Mouse (Mus musculus) lung, embryonic 15.5 days (tissue): ENCODE data around the gene Ppm1d. TPM values are rescaled to one million over a fixed set of nuclear protein-coding genes. Genes with fewer than 3 reads are reported as not detected.

Source experiments
- ATAC-seq: fragments of 200-750 bp; cut with Nextera tagmentation; 2 replicates; pipeline ENCODE4 v1.8.0; 2017; ENCODE audit warnings: moderate number of reproducible peaks, borderline replicate concordance; ENCODE audit not compliant: low FRiP score, low TSS enrichment; ENCODE audit errors: extremely low read depth
- H3K27ac ChIP-seq: fragments of 300-500 bp; sonication (generic); 2 replicates; pipeline ENCODE4 v1.5.1; 2015; ENCODE audit warnings: moderate library complexity, mild to moderate bottlenecking, inconsistent platforms
- H3K27me3 ChIP-seq: fragments of 300-500 bp; sonication (generic); 2 replicates; pipeline ENCODE4 v1.6.1; 2015; ENCODE audit warnings: inconsistent platforms
- H3K36me3 ChIP-seq: fragments of 300-500 bp; sonication (generic); 2 replicates; pipeline ENCODE4 v1.6.1; 2015; ENCODE audit warnings: inconsistent platforms
- H3K4me1 ChIP-seq: fragments of 300-500 bp; sonication (generic); 2 replicates; pipeline ENCODE4 v1.6.1; 2015; ENCODE audit warnings: inconsistent platforms
- H3K4me2 ChIP-seq: fragments of 300-500 bp; sonication (generic); 2 replicates; pipeline ENCODE4 v1.6.1; 2015; ENCODE audit warnings: inconsistent platforms, mild to moderate bottlenecking, moderate library complexity
- H3K4me3 ChIP-seq: fragments of 300-500 bp; sonication (generic); 2 replicates; pipeline ENCODE4 v1.5.1; 2015; ENCODE audit warnings: mild to moderate bottlenecking, inconsistent platforms
- H3K9ac ChIP-seq: fragments of 300-500 bp; sonication (generic); 2 replicates; pipeline ENCODE4 v1.6.1; 2015; ENCODE audit warnings: inconsistent platforms
- H3K9me3 ChIP-seq: fragments of 300-500 bp; sonication (generic); 2 replicates; pipeline ENCODE4 v1.6.1; 2016; ENCODE audit warnings: inconsistent platforms
- WGBS: fragments of 180-500 bp; shearing (Covaris S2); methylation state at CpG from one replicate; pipeline ENCODE4 v1.1.7; 2015; 5-methylcytosine and 5-hydroxymethylcytosine counted together
- polyA plus RNA-seq: library from polyadenylated mRNA; unstranded; fragments of >200 nt; fragmentation: Nextera tagmentation; extraction: Ambion mirVana; gene quantifications from 2 replicates; pipeline ENCODE4 v1.2.1, GENCODE M21; 2015

The Ppm1d gene
- polyA plus RNA-seq: 19.4 and 19.8 TPM in 2 replicates

- H3K4me3 ChIP-seq: peak within 1 kb of the TSS; percentile 78
- no peaks in the 10 kb centered on the region for H3K36me3 ChIP-seq
- WGBS: under 1% methylated on average over 77 of the region's 78 CpGs
- no peaks in the 10 kb centered on the region for H3K27me3 ChIP-seq
- H3K27ac ChIP-seq: peak within 1 kb of the TSS; percentile 92
- peaks cover 8% of the 10 kb centered on the region for H3K4me1 ChIP-seq
- peak within 1 kb of the TSS; percentile 82 for H3K4me2 ChIP-seq
- H3K9me3 ChIP-seq: no peaks in the 10 kb centered on the region
- ATAC-seq: peak; percentile 93
- H3K9ac ChIP-seq: peak within 1 kb of the TSS; percentile 87
Observed at GRCm38 (mm10) chr11:85310713-85311574, at the start of gene Ppm1d. Ppm1d (plus strand) TSS chr11:85311244.

DNA sequence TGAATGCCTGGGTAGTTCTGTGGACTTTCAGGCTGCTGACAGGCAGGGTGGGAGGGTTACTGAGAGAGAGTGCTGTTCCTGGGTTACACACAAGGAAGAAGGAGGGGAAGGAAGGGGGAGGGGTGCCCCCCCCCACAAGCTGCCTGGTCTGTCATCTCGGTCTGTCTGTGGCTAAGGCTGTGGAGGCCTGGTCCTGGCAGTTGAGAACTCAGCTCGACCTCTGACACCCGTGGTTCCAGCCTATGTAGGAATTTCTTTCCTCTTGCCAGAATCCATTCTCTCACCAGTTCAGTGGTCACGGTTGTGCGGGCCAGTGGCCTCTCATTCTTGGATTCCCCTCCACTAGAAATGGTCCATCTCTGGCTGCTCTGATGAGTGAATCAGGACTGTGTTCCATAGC is 46.4 kb upstream of the Ppm1d start:
- ATAC-seq: no peak
- no peak overlapping the region for H3K4me3 ChIP-seq
- H3K9me3 ChIP-seq: no peaks in the 10 kb centered on the region
- WGBS: 64% methylated on average over 5 of the region's 5 CpGs
- H3K4me1 ChIP-seq: no peaks in the 10 kb centered on the region
- H3K27ac ChIP-seq: no peak overlapping the region
- H3K36me3 ChIP-seq: no peaks in the 10 kb centered on the region
- H3K9ac ChIP-seq: no peak overlapping the region
- no peak overlapping the region for H3K4me2 ChIP-seq
- H3K27me3 ChIP-seq: no peaks in the 10 kb centered on the region

DNA sequence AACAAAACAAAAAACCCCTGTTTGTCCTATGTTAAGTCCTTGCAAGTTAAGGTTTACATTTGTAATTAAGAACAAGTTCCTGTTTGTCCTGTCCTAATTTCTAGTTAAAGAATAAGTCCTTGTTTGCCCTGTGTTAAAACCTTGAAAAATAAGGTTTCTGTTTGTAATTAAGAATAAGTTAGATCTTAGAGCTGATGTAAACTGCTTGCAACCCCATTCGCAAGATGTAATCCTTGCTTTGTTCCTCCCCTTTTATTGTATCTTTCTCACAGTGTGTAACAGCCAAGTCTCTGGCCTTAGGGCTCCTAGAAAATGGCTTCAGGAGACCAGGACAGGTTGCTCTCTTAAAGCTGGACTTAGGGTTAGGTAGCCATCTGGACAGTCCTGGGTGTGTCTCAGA is 43.7 kb upstream of the Ppm1d start:
- H3K4me2 ChIP-seq: no peak overlapping the region
- no peak overlapping the region for H3K27ac ChIP-seq
- no peaks in the 10 kb centered on the region for H3K27me3 ChIP-seq
- no peak overlapping the region for H3K9ac ChIP-seq
- WGBS: 95% methylated on average over 1 of the region's 1 CpGs
- no peak for ATAC-seq
- H3K4me1 ChIP-seq: no peaks in the 10 kb centered on the region
- no peaks in the 10 kb centered on the region for H3K36me3 ChIP-seq
- no peak overlapping the region for H3K4me3 ChIP-seq
- no peaks in the 10 kb centered on the region for H3K9me3 ChIP-seq

DNA sequence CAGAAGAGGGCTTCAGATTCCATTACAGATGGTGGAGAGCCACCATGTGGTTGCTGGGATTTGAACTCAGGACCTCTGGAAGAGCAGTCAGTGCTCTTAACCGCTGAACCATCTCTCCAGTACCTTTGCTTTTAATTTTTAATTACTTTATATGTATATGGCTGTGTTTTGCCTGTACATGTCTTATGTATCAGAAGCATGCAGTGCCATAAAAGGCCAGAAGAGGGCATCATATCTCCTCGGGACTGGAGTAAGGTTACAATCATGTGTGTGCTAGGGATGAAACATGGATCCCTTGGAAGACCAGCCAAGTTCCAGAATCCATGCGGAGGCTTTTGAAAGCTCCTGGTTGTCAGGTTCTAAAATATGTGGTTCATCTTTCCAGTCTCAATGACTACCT is 40.4 kb upstream of the Ppm1d start:
- ATAC-seq: no peak
- 63% methylated on average over 3 of the region's 3 CpGs for WGBS
- Histone ChIP-seq H3K27me3 (no peaks in the 10 kb centered on the region), H3K36me3 (no peaks in the 10 kb centered on the region), H3K9me3 (no peaks in the 10 kb centered on the region), H3K9ac (no peak overlapping the region), H3K4me2 (no peak overlapping the region), H3K4me1 (no peaks in the 10 kb centered on the region), H3K27ac (no peak overlapping the region), H3K4me3 (no peak overlapping the region)

DNA sequence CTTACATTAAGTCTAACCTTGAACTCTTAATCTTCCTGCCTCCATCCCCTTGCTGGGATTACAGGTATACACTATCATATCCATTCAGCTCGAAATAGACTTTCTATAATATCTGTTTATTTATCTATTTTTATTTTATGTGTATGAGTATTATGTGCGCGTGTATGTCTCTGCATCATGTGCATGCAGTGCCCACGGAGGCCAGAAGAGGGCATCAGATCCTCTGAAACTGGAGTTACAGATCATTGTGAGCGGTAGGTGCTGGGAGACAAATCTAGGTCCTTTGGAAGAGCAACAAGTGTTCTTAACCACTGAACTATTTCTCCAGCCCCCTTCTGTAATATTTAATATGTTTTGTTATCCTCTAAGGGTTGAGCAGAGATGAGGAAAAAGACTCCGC is 37.7 kb upstream of the Ppm1d start:
- ATAC-seq: no peak
- Histone ChIP-seq H3K36me3 (no peaks in the 10 kb centered on the region), H3K4me3 (no peak overlapping the region), H3K4me1 (no peaks in the 10 kb centered on the region), H3K27me3 (no peaks in the 10 kb centered on the region), H3K9me3 (no peaks in the 10 kb centered on the region), H3K9ac (no peak overlapping the region), H3K4me2 (no peak overlapping the region), H3K27ac (no peak overlapping the region)
- WGBS: 71% methylated on average over 6 of the region's 6 CpGs

DNA sequence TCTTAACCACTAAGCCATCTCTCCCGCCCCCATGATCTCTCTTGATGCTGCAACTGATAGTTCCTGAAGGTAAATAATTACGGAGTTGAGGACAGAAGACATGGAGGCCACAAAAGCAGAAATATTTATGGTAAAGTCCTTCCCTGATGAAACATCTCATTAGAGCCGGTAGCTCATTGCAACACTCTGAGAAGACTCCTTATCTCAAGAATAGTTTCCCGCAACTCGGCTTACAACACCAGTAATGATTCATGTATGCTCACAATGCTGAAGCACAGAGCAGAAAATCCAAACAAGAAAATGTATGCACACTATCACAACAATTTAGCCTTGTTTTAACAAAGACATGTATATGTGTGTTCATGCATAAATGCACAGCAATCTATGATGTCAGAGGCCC is 35.9 kb upstream of the Ppm1d start:
- no peak for ATAC-seq
- Histone ChIP-seq H3K4me2 (no peak overlapping the region), H3K9me3 (no peaks in the 10 kb centered on the region), H3K4me3 (no peak overlapping the region), H3K27ac (no peak overlapping the region), H3K36me3 (no peaks in the 10 kb centered on the region), H3K27me3 (no peaks in the 10 kb centered on the region), H3K9ac (no peak overlapping the region), H3K4me1 (no peaks in the 10 kb centered on the region)
- 59% methylated on average over 5 of the region's 5 CpGs for WGBS

GRCm38 (mm10) chr11:85277609-85278008 is 33.4 kb upstream of the Ppm1d start:
- Histone ChIP-seq H3K4me1 (no peaks in the 10 kb centered on the region), H3K27ac (no peak overlapping the region), H3K4me3 (no peak overlapping the region), H3K9me3 (no peaks in the 10 kb centered on the region), H3K4me2 (no peak overlapping the region), H3K9ac (no peak overlapping the region), H3K36me3 (no peaks in the 10 kb centered on the region), H3K27me3 (no peaks in the 10 kb centered on the region)
- no peak for ATAC-seq
- WGBS: 60% methylated on average over 5 of the region's 5 CpGs

GRCm38 (mm10) chr11:85278175-85278574 is 32.9 kb upstream of the Ppm1d start:
- 80% methylated on average over 1 of the region's 1 CpGs for WGBS
- Histone ChIP-seq H3K4me1 (no peaks in the 10 kb centered on the region), H3K9me3 (no peaks in the 10 kb centered on the region), H3K4me2 (no peak overlapping the region), H3K27me3 (no peaks in the 10 kb centered on the region), H3K9ac (no peak overlapping the region), H3K4me3 (no peak overlapping the region), H3K36me3 (no peaks in the 10 kb centered on the region), H3K27ac (no peak overlapping the region)
- ATAC-seq: no peak

DNA sequence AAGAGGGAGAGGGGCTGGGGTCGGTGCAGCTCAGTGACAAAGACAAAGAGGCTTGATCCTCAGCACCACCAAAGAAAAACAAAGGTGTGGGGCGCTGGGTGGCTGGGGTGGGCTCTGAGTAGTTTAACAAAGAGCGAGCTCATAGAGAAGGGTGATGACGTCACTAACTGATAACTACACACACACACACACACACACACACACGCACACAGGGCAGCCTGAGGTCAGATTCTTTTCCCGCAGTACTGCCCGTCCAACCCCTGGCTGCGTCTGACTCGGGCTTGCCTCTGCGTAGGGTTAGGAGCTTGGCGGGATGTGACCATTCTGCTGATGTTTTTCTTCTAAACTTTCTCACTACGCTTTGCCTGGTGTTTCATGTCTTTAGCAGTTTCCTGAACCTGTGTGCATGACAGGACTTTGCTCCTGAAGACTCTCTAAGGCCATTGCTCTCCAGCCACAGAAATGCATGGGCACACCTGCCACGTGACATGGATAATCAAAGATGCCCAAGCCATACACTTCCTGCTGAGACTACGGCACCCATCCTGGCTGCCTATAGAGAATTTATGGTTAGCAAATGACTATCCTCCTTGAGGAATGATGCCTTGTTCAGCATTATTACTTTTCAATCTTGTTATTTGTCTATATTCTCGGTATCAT is 29.7 kb upstream of the Ppm1d start:
- Histone ChIP-seq H3K4me1 (no peaks in the 10 kb centered on the region), H3K36me3 (no peaks in the 10 kb centered on the region), H3K9me3 (no peaks in the 10 kb centered on the region), H3K4me3 (no peak overlapping the region), H3K27ac (no peak overlapping the region), H3K9ac (no peak overlapping the region), H3K27me3 (no peaks in the 10 kb centered on the region), H3K4me2 (no peak overlapping the region)
- no peak for ATAC-seq
- WGBS: 47% methylated on average over 15 of the region's 15 CpGs

GRCm38 (mm10) chr11:85297953-85298352 is 13.1 kb upstream of the Ppm1d start:
- Histone ChIP-seq H3K4me2 (no peak overlapping the region), H3K9ac (no peak overlapping the region), H3K27me3 (no peaks in the 10 kb centered on the region), H3K4me1 (no peaks in the 10 kb centered on the region), H3K27ac (no peak overlapping the region), H3K9me3 (no peaks in the 10 kb centered on the region), H3K36me3 (no peaks in the 10 kb centered on the region), H3K4me3 (no peak overlapping the region)
- peak; percentile 52; the same call in 1 of the 2 replicates for ATAC-seq
- WGBS: 66% methylated on average over 13 of the region's 13 CpGs

DNA sequence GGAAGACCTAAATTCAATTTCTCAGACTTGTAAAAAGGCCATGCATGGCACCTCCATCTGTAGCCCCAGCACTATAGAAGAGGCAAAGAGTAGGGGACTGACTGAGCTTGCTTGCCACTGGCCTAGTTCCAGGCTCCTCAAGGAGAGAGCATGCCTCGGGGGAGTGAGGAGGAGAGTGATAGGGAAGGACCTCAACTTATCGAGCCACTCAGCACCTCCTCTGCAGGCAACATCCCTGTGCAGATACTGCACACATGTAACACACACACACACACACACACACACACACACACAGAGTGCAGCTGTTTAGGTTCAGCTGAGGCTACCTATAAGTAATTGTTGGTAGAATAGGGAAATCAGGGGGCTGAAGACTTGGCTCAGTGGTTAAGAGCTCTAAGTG is 11.2 kb upstream of the Ppm1d start:
- H3K36me3 ChIP-seq: no peaks in the 10 kb centered on the region
- H3K27ac ChIP-seq: no peak overlapping the region
- 66% methylated on average over 2 of the region's 2 CpGs for WGBS
- no peaks in the 10 kb centered on the region for H3K4me1 ChIP-seq
- no peak overlapping the region for H3K4me3 ChIP-seq
- H3K9me3 ChIP-seq: no peaks in the 10 kb centered on the region
- no peak for ATAC-seq
- H3K27me3 ChIP-seq: no peaks in the 10 kb centered on the region
- no peak overlapping the region for H3K9ac ChIP-seq
- no peak overlapping the region for H3K4me2 ChIP-seq

- no peak for ATAC-seq
- no peaks in the 10 kb centered on the region for H3K9me3 ChIP-seq
- H3K4me1 ChIP-seq: no peaks in the 10 kb centered on the region
- no peak overlapping the region for H3K27ac ChIP-seq
- no peak overlapping the region for H3K4me3 ChIP-seq
- 67% methylated on average over 3 of the region's 3 CpGs for WGBS
- no peak overlapping the region for H3K9ac ChIP-seq
- H3K36me3 ChIP-seq: no peaks in the 10 kb centered on the region
- H3K27me3 ChIP-seq: no peaks in the 10 kb centered on the region
- H3K4me2 ChIP-seq: no peak overlapping the region
Observed at GRCm38 (mm10) chr11:85301161-85301560, 9.9 kb upstream of the Ppm1d start.
